Mouse (Mus musculus) G1E (cell line): ENCODE results near the gene Rasgef1b.

Experiments used
- CTCF ChIP-seq: IDR thresholded peaks from 2 replicates; pipeline ENCODE4 v1.5.1; 2012; ENCODE audit warnings: low read depth, low read length, inconsistent platforms, mixed read lengths
- GATA1 ChIP-seq: IDR thresholded peaks from 2 replicates; pipeline ENCODE4 v1.6.1; 2012; ENCODE audit warnings: borderline replicate concordance, low read length, inconsistent platforms, mixed read lengths
- TAL1 ChIP-seq: conservative IDR thresholded peaks from 2 replicates; pipeline ENCODE4 v1.6.1; 2012; ENCODE audit warnings: low read depth, low read length, inconsistent platforms, mixed read lengths

DNA sequence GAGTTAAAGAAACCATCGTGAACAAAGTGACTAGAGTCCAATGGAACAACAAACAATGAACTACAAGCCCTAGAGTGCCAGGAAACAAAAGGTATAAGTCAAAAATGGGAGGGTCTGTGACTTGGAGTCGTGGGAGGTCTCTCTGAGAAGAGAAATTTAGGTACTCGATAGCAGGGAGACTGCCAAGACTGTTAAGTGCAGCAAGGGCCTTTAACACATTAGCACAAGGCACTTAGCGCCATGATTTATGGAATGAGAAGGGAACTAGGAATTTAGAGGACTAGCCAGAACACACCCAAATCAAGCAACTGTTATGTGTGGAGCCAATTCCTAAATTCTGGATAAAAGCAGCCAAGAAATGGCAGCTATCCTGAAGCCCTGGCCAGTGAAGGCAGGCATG lies 490.7 kb downstream of the Rasgef1b start:
- TF ChIP-seq CTCF: no peak
- TF ChIP-seq GATA1: no peak
- TF ChIP-seq TAL1: no peak
